Mouse (Mus musculus) T-helper 2 cell (primary cell): Measurements from ENCODE around the gene Tssk4.

Source experiments
- in situ Hi-C: fragments of 300-600 bp; cut with MboI, MseI; formaldehyde crosslinking; loops from one replicate; pipeline ENCODE4 v1.15.1; 2025; ENCODE audit warnings: high pct_unique_total_duplicates

Tssk4 gene

GRCm38 (mm10) chr14:55642679-55643059 lies 7.3 kb upstream of the Tssk4 start:
- in situ Hi-C loops = no loop called here

DNA sequence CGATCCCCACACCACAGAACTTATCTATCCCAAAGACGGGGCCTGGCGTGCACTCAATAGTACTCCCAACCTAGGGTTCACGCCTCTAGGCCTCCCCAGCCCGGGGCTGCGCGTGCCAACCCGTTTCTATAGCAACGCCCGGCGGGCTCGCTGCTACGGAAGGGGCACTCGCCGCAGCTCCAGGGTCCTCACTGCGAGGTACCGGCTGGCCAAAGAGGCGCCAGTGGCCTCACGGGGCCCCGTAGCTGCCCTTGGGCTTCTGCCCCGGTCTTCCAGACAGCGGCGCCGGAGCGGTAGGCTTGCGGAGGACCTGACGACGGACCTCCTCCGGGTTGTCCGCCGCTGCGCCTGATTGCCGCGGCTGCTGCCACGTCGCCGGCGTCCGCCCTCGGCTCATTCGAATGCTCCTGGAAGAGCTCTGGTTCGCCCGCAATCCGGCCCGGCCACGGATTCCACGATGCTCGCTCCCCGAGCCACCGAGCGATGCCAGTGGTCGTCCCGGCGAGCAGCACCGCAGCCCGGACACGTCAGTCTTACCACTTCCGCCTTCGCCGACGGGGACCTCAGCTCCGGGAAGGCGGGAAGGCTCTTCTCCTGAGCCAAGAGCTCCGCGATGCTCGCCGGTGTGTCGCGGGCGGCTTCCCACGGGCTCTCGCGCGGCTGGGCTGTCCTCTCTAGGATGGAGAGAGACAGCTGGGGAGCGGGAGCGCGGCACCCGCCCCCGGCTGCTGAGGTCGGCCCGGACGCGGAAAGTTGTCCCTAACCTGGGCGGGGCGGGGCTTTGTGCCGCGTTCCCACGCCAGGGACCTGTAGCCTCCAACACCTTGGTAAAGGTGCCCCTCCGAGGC lies 6.7 kb upstream of the Tssk4 start, which contains the start of gene Tm9sf1:
TSS of gene Tm9sf1 (minus strand) at position 747 of the 848 bp plus-strand sequence.
- in situ Hi-C loops = no loop called here

DNA sequence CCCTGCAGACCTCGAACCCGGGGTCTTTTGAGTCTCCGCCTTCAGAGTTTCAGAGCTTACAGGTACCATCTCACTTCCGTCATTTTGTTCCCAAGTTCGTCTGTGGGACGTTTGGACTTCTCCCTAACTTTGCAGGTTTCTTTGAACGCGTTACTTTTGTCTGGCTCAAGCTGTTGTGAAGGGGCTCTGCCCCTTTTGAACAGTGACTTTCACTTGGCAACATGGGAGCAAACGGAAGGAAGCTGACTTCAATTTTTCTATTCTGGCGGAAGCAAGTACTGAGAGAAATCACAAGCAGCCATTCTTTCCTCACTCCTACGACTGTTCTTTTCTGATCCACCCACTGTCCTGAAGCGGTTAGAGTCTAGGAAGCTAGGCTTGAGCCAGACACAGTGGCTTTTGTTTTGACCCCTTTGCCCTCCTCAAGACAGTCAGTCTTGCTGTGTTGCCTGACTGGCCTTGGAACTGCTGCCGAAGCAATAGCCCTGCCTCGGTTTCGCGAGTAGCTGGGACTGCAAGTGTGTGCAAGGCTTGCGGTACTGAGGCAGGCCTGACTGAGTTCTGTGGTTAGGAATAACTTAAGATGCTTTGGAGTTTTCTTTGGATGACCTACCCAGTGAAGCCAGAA lies 5.6 kb upstream of the Tssk4 start:
- in situ Hi-C loops = no loop called here

- in situ Hi-C loops = no loop called here
Observed at GRCm38 (mm10) chr14:55651528-55651927, 1.5 kb downstream of the Tssk4 start.

- in situ Hi-C loops = no loop called here
Observed at GRCm38 (mm10) chr14:55656935-55657334, 7.0 kb downstream of the Tssk4 start.

GRCm38 (mm10) chr14:55658011-55658410 lies 8.0 kb downstream of the Tssk4 start:
- in situ Hi-C loops = no loop called here

GRCm38 (mm10) chr14:55659960-55660573 lies 10.1 kb downstream of the Tssk4 start, which contains the start of gene Mdp1:
Gene Mdp1 (minus strand): TSS chr14:55660508.
- in situ Hi-C loops = loop anchor here (5.0 kb wide), 1 partner anchor 48 kb away; no protein-coding TSS in a partner anchor

DNA sequence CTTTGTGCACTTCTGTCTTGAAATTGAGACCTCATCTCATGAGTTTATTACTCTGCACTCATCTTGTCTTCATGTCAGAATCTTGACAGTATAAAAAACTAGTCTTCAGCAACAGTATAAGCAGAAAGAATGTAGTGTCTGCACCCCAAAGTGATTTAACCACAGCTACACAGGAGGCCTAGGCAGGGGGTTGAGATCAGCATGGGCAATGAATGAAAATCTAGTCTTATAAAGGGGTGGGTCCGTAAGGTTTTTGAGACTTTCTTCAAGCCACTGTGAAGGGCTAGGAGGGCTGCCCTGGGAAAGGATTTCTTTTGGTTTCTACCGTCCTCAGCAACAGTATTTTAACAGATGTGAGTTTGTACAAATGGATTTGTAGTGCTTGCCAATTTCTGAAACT lies 10.7 kb downstream of the Tssk4 start:
- in situ Hi-C loops = loop anchor here (5.0 kb wide), 1 partner anchor 48 kb away; no protein-coding TSS in a partner anchor

GRCm38 (mm10) chr14:55671486-55671832 lies 21.5 kb downstream of the Tssk4 start:
- in situ Hi-C loops = no loop called here

- in situ Hi-C loops = no loop called here
Observed at GRCm38 (mm10) chr14:55671833-55672740, 22.1 kb downstream of the Tssk4 start, which contains the start of the genes Gmpr2 and Nedd8. Gene Gmpr2 (plus strand): TSS chr14:55671941. Gene Nedd8 (minus strand): TSS chr14:55672124.

DNA sequence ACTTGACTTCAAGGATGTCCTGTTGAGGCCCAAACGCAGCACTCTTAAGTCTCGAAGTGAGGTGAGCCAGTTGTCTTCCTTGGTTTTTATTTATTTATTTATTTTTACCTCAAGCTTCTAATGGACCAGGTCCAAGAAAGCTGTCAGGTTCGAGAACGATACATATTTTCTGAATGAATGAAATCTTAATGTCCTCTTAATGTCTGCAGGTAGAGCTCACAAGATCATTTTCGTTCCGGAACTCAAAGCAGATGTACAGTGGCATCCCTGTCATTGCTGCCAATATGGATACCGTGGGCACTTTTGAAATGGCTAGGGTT lies 22.7 kb downstream of the Tssk4 start:
- in situ Hi-C loops = no loop called here

GRCm38 (mm10) chr14:55677615-55678014 lies 27.6 kb downstream of the Tssk4 start:
- in situ Hi-C loops = no loop called here

GRCm38 (mm10) chr14:55681160-55682117 lies 31.5 kb downstream of the Tssk4 start, which contains the start of gene Tinf2:
Gene Tinf2 (minus strand): TSS chr14:55681820.
- in situ Hi-C loops = loop anchor here (5.0 kb wide), 1 partner anchor 61 kb away; no protein-coding TSS in a partner anchor

GRCm38 (mm10) chr14:55682118-55682493 lies 32.1 kb downstream of the Tssk4 start:
- in situ Hi-C loops = loop anchor here (5.0 kb wide), 1 partner anchor 60 kb away; no protein-coding TSS in a partner anchor

- in situ Hi-C loops = no loop called here
Observed at GRCm38 (mm10) chr14:55689433-55689832, 39.4 kb downstream of the Tssk4 start.

DNA sequence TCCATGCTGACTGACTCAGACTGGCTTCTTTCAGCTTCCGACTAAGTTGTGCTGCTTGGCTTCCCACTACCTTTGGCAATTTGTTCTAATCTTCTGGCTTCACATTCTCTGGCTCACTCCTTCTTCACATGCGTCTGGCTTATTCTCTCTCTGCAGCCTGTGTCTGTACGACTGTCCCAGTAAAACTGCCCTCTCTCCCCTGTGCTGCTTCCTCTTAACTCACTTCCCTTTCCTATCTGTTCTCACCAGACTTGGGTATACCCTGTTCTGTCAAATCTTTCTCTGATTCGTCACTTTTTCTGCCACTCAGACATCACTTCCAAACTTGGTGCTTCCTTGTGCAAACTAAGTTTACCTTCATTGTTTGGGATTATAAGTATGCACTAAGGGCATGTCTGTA lies 47.2 kb downstream of the Tssk4 start:
- in situ Hi-C loops = no loop called here

GRCm38 (mm10) chr14:55701131-55701530 lies 51.1 kb downstream of the Tssk4 start:
- in situ Hi-C loops = no loop called here
